Mouse (Mus musculus) neutrophil, adult 5-6 weeks (primary cell): ENCODE measurements around the gene Uimc1. TPM values are rescaled to one million over a fixed set of nuclear protein-coding genes. Genes with fewer than 3 reads are reported as not detected.

Source experiments
- ATAC-seq: fragments of 151-379, 151-347 bp; 2 replicates; pipeline ENCODE4 v1.8.0; 2017; ENCODE audit warnings: mild to moderate bottlenecking, moderate TSS enrichment; ENCODE audit not compliant: insufficient number of reproducible peaks, poor library complexity, low FRiP score, severe bottlenecking; ENCODE audit errors: extremely low read depth
- total RNA-seq: library from RNA; stranded (forward); fragments of 200-1000 nt; gene quantifications from 2 replicates; pipeline ENCODE4 v1.2.3, GENCODE M21; 2017

Uimc1 gene
- total RNA-seq, 1 experiment from 2014 or later: 112 TPM

DNA sequence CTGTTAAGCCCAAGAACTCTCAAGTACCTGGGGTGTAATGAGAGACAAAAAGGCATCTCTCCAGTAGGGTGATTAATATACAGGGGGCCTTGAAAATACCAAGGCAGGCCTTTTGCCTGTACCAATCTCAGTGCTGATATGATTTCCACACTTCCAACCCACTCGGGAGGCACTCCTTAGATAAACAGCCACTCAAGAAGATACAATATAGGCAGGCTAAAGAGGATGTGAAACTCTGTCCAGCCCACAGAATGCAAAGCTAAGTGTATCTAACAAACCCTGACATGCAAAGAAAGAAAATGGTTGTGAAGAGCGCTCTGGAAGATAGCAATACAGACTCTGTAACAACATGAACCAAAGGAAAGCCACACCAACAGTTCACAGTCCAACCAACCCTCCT is 36.8 kb downstream of the Uimc1 start:
- peak; percentile 74 for ATAC-seq

DNA sequence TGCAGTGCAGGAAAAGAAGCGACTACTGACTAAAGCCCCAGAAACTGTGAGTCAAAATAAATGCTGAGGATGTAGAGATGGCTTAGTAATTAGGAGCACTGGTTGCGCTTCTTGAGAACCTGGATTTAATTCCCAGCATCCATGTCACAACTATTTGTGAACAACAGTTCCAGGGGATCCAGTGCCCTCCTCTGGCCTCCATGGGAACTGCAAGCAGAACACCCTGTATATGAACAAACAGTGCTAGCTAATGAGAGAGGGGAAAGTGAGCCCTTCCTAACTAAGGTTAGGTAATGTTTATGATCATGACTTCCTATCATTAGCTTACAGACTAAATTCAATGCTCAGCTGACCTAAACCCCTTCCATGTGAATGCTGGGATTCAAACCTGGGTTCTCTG is 42.1 kb downstream of the Uimc1 start:
- 0 out of 2 replicates have a peak, but pooled peaks have one; percentile 13 for ATAC-seq

DNA sequence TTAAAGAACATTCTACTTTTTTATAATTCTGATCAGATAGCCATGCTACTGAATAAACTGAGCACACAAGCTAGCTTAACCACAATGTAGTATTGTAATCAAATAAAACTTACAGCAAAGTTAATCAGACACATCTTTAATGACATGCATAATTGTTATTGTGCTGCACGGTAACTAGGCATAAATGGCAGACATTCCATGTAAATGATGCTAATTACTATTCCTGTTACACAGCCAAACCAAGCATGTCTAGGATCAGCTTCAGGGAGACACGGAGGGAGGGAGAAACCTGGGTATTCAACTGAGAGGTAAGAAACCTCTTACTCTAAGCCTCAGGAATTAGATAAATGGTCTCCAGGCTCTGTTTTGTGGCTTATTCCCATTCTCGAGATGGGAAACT is 52.4 kb downstream of the Uimc1 start:
- no peak for ATAC-seq

DNA sequence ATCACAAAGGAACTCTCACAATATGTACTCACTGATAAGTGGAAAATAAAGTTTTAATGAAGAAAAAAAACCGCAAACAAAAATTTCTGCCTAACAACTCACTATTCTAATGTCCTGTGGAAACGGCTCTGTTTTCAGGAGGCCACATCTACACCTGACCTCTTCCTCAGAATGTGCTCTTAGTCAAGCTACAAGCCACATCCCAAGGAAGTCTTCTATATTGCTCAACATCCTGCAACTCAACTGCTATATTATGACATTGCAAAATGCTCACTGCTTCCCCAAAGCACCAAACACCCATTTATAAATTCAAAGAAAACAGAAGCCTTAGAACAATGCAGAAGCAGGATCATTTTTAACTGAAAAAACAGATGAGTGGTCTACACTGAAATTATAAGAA is 60.1 kb downstream of the Uimc1 start:
- ATAC-seq: peak; percentile 90

DNA sequence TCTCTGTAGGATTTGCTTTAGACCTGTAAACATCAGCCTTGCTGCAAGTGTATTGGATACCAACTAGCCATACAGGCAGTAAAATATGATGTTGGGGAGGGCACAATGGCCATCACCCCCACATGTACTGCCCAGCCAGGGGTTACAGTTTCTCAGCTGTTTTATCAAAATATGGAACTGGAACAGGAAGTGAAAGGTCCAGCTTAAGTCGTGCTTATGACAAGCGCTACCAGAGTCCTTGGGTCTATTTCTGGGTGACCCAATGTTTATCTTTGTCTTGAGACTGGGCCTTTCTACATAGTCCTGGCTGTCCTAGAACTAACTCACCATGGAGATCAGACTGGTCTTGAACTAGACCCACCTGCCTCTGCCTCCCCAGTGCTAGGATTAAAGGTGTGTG is 75.9 kb downstream of the Uimc1 start:
- ATAC-seq: no peak

DNA sequence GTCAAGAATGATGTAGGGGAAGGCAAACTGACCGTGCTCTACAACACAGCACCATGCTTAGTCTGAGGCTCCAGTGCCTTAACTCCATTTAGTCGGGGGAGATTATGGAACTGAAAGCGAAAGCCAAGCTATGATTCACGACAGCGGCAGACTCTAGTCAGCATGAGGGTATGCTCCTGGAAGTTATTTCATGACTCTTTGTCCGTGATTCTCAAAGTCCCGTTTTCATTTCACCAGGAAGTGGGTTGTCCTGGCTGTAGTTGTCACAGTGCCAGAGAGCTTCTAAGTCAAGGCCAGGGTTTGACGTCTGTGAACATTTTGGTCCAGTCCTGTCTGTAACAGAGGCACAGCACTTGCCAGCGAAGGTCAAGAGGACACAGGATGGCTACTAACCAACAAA is 77.4 kb downstream of the Uimc1 start:
- peak; percentile 31; the same call in 1 of the 2 replicates for ATAC-seq

DNA sequence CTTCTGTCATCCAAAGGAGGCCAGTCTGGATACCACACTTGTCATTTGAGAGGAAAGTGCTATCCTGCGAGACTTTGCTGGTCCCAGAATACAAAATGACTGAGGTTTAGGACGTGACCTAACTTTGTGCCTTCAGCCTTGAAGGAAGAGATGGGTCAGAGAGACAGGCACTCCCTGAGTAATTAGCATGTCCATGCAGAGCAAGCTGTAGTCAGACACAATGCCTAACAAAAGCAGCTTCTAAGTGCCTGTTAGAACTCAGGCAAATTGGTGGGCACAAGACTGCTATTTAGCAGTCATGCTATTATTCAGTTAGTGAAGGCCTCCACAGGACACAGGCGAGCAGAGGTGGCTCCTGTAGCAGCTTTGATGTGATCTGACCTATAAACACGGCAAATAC is 77.8 kb downstream of the Uimc1 start:
- ATAC-seq: no peak

DNA sequence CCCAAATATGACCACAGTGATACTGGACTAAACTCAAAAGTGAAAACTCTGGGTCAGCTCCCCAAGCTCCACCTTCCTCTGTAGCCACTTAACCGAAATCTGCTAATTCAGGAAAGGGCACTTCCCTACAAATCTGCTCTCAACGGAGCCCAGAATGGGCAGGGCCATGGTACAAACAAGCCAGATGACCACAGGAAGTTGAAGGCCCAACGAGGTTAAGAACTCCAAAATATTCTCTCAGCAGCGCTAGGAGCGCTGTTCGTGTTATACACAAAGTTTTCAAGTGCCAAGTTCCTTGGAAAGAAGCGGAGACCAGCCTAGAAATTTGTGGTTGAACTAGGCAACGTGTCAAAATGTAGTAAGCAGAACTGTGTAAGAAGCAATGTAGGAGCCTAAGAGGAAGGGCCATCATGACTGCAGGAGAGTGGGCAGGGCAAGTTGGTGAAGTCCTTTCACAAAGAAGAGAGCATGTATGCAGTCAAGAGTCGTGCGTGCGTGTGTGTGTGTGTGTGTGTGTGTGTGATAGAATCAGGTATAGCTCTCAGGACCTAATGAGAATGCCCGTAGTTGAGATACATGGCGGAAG is 78.8 kb downstream of the Uimc1 start, which contains the start of gene Hk3:
TSS of gene Hk3 (minus strand) at position 192 of the 586 bp plus-strand sequence.
- peak; percentile 39 for ATAC-seq

DNA sequence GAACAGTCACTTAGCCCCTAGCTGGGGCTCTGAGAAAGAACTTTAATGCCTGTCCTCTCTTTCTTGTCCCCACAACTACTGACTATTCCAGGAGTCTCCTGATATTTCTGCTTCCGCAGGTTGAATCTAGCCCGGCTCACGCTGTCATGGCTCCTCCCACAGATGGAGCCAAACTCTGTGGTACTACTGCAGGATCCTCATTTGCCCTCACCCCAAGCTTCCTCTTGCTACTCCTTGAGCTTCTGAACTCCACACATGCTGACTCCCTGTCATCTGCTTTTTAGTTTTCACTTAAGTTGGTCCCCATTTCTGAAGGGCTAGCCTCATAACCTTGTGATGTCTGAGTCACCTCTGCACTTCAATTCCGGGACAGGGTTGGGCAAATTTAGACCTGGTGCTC is 80.0 kb downstream of the Uimc1 start:
- peak; percentile 16; the same call in 1 of the 2 replicates for ATAC-seq

DNA sequence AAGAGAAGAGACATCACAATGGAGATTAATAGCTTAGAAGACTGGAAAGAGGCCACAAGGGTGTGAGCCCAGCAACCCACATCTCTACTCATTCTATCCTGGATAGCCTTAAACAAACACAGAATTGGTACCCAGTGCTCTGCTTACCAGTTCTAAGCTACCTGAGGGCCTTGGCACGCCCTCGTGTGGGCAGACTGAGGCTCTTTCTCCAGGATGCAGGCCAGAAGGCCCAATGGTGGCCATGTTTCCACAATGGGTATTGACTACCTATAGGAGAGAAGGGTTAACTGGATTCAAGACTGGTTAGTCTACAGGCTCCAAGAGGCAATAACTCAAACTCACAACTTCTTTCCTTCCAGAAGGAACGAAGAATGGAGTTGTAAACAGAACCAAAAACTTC is 80.9 kb downstream of the Uimc1 start:
- 0 out of 2 replicates have a peak, but pooled peaks have one; percentile 11 for ATAC-seq

DNA sequence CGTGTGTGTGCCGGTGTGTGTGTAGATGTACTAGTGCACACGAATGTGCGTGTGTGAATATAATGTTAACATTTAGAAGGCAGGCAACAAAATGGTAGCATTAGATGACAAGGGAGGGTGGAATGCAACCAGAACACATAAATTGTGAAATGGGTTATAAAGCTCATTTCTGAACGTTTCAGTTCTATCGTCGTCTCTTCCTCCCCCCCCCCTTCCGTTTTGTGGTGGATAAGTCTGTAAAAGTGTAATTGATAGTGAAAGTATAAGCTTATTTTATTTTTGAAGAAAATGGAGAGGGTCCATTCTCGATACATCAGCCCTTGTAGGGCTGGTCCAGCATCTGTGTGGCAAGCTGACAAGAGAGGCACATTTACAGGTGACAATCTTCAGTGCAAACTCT is 81.4 kb downstream of the Uimc1 start:
- no peak for ATAC-seq

DNA sequence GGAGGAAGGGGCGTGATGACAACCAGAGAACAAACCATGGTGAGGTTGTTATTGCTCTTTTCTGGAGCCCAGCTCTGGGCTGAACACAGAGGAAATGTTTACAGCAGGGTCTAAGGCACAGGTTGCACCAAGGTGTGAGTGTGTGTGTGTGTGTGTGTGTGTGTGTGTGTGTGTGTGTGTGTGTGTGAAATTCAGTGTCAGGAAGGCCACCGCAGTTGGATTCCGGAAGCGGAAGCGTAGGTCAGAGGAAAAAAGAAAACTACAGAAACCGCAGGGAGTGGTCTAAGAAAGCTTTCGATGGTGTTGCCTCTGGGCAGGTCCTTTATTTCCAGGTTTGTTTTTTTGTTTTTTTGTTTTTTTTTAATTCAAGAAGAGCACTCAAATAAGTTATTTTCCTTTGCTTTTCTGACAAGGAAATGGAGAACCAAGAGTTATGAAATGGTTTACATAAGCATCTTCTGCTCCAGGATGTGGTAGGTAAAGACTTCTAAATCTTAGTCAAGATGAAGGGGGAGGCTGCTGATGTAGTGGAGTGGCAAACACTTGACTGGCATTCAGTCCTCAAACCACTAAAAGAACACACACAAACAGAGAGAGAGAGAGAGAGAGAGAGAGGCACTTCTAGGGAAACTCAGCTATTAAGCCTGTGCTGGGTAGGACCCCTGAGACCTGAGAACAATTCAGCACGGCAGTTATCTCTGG is 82.1 kb downstream of the Uimc1 start:
- no peak for ATAC-seq

DNA sequence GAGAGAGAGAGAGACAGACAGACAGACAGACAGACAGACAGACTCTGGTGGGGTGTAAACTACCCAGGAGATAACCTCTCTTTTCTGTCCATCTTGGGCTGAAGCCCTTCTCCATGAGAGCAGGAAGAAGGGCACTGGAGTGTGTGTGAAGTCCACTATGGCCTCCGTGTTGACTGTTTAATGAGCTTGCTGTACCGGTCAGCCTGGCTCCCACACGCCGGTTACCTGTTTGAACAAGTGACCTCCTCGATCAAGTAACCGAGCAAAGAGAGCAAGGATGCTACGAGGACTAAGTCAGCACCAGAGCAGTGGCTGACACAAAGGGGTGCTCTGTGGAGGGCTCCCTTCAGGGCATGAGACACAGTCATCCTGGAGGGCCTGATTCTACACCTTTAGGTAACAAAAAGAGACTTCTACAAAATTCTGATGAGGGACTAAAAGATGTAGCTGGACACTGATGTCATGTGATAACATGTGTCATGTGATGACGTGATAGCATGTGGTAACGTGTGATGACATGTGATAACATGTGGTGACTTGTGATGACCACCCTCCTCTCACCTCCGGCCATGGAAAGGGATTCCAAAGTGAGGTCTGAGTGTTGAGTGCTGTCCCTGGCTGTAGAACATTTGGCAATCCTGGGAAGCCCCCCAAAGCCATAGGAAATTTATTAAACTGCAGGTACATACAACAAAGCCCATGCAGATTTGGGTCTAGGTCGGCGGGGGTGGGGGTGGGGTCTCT is 82.8 kb downstream of the Uimc1 start:
- no peak for ATAC-seq

DNA sequence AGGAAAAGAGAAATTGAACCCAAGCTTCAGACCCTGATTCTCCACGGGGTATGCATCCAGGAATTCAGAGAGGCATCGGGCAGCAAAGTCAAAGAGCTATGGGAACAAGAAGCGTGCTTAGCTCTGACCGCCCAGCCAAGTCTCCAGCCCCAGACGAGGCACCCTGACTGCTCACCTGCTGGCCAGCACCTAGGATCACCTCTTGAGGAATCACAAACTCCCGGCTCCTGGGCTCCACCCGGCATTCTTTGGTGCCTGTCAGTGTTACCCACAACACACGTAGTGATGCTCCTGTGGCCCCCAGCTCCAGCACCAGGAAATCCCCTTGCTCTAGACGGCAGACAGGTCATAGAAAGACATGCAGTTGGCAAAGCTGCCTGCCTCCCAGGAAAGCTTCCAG is 85.6 kb downstream of the Uimc1 start:
- ATAC-seq: no peak

DNA sequence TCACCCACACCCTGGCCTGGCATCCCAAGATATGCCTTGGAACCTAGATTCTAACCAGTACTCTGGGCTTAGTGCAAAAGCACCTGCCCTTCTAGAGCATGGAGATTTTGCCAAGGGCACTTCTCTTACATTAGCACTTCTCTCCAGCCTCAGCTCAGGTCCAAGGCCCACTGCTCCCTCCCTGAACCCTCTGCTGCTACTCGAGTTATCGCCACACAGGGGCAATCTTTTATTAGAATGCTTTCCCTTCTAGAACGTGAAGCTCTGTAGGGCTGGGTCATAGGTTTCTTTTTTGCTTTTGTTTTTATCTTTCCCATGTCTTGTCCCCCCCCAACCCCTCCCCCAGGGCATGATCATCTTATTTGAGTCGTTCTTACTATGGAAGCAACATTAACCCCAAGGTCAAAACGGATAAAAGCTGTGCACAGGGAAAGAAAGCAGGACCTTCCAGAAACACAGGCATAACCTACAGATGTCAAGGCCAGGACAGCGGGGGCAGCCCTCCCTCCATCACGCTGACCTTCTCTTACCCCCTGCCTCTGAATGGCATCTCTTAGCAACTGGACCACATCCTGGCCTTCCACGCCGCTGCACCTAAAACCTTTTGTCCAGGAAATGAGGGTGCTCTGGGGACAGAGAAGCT is 86.3 kb downstream of the Uimc1 start:
- ATAC-seq: no peak

DNA sequence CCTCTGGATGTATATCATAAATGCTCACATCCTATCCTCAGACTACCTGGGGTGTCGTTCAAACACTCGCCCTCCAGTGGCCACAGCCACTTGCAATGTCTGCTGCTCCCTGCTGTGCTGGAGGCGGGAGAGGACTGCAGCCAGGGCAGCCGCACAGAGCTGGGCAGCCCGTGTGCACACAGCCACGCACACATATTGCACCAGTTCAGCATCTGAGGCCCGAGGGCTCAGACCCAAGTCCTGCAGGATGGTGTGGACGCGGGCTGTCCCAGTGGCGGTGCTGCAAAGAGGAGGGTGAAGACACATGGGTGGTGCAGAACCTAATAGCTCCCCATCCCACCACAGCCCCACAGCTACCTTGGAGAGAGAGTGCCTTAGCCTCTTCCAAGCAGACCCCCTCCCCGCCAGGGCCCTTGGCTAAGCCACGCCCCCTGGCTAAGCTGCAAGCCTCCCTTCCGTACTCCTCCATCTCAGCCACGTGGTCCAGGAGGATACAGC is 88.1 kb downstream of the Uimc1 start:
- ATAC-seq: no peak

DNA sequence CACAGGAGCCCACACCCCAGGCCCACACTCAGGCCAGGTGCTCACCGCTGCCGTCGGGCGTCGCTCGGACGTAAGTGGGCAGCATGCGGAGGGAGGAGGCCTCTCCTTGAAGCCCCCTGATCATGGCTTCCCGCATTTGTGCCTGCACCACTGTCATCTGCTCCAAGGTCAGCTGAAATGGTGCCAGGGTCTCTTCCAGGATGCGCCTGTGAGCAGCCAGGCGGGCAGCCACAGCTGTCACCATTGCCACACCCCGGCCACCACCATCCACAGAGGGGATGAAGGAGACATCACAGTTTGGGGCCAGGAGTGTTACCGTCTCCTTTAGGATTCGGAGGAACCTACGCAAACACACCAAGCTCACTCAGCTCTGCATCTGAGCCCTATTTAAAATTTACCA is 89.0 kb downstream of the Uimc1 start:
- no peak for ATAC-seq

DNA sequence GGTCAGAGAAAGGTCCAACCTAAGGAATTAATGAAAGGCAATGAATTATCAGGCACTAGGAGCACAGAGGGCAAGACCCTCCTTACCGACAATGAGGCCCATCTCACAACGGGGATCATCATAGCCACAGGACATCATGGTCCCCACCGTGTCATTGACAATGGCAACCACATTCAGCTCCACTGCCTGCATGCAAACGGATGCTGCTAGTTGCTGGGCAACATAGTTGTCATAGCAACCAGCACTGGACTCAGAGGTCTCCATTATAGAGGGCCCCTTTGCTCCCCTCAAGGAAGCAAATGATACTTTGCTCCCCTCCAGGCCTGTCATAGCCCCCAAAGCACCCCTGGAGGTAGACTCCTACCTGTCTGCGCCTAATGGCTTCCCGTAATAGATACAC is 91.5 kb downstream of the Uimc1 start:
- no peak for ATAC-seq

DNA sequence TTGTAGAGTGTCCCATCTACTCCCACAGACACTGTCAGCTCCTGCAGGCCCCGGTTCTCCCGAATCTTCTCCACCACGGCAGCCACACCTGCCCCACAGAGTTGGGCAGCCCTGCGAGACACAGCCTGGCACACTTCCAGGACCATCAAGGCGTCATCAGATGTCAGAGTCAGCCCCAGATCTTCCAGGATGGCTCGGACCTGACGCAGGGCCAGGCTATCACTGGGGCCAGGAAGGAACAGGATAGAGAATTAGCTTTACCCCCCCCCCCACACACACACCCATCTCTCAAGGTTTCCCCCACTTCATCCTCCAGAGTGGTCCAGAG is 93.7 kb downstream of the Uimc1 start:
- ATAC-seq: no peak
